Mouse (Mus musculus): ENCODE results near the gene Bicdl2. TPM values are rescaled to one million over a fixed set of nuclear protein-coding genes. Genes with fewer than 3 reads are reported as not detected.

Bicdl2 gene
- polyA plus RNA-seq, 1 experiment from 2014 or later: 0.36 TPM

- ATAC-seq (ENCODE audit: insufficient number of reproducible peaks, low FRiP score): 0 out of 2 replicates have a peak, but pooled peaks have one; percentile 0
Observed at GRCm38 (mm10) chr17:23674271-23674952, 14.1 kb downstream of the Bicdl2 start.

GRCm38 (mm10) chr17:23675127-23675526 is 14.8 kb downstream of the Bicdl2 start:
- H3K9me3 ChIP-seq (replicated peaks): no peaks in the 10 kb centered on the region
- no peak for ATAC-seq (ENCODE audit: insufficient number of reproducible peaks, low FRiP score)
- H3K9ac ChIP-seq: peak overlapping the region; percentile 86
- H3K4me3 ChIP-seq: peak overlapping the region; percentile 72
- H3K36me3 ChIP-seq: peaks cover 16% of the 10 kb centered on the region
- H3K4me2 ChIP-seq: peak overlapping the region; percentile 88
- peak overlapping the region; percentile 96 for H3K27ac ChIP-seq (ENCODE audit: poor library complexity, severe bottlenecking)
- H3K4me1 ChIP-seq (replicated peaks): peaks cover 34% of the 10 kb centered on the region
- 5% methylated on average over 5 of the region's 5 CpGs for WGBS
- peaks cover 21% of the 10 kb centered on the region for H3K27me3 ChIP-seq (replicated peaks)

More at GRCm38 (mm10) chr17:23674271-23674952, 14.1 kb downstream of the Bicdl2 start:
- Histone ChIP-seq H3K27ac (ENCODE audit: poor library complexity, severe bottlenecking) (peak overlapping the region; percentile 96), H3K9ac (peak overlapping the region; percentile 86), H3K27me3 (replicated peaks) (peaks cover 14% of the 10 kb centered on the region), H3K4me2 (peak overlapping the region; percentile 88), H3K4me1 (replicated peaks) (peaks cover 32% of the 10 kb centered on the region), H3K36me3 (peaks cover 23% of the 10 kb centered on the region), H3K4me3 (peak overlapping the region; percentile 72), H3K9me3 (replicated peaks) (no peaks in the 10 kb centered on the region)
- 21% methylated on average over 9 of the region's 9 CpGs for WGBS

- Histone ChIP-seq H3K4me2 (peak overlapping the region; percentile 88), H3K9ac (peak overlapping the region; percentile 86), H3K36me3 (peaks cover 10% of the 10 kb centered on the region; the same call in 1 of the 2 replicates), H3K27me3 (replicated peaks) (peaks cover 27% of the 10 kb centered on the region), H3K4me1 (replicated peaks) (peaks cover 34% of the 10 kb centered on the region), H3K4me3 (peak overlapping the region; percentile 72), H3K27ac (ENCODE audit: poor library complexity, severe bottlenecking) (peak overlapping the region; percentile 96), H3K9me3 (replicated peaks) (no peaks in the 10 kb centered on the region)
- WGBS: 7% methylated on average over 15 of the region's 15 CpGs
- ATAC-seq (ENCODE audit: insufficient number of reproducible peaks, low FRiP score): no peak
Observed at GRCm38 (mm10) chr17:23675564-23676281, 15.4 kb downstream of the Bicdl2 start.

- Histone ChIP-seq H3K4me1 (replicated peaks) (peaks cover 33% of the 10 kb centered on the region), H3K27ac (ENCODE audit: poor library complexity, severe bottlenecking) (peak overlapping the region; percentile 96), H3K9ac (peak overlapping the region; percentile 86), H3K4me3 (peak overlapping the region; percentile 72), H3K27me3 (replicated peaks) (peaks cover 35% of the 10 kb centered on the region), H3K4me2 (peak overlapping the region; percentile 88), H3K9me3 (replicated peaks) (no peaks in the 10 kb centered on the region), H3K36me3 (peaks cover 8% of the 10 kb centered on the region; the same call in 1 of the 2 replicates)
- peak; percentile 10; the same call in 1 of the 2 replicates for ATAC-seq (ENCODE audit: insufficient number of reproducible peaks, low FRiP score)
- under 1% methylated on average over 37 of the region's 37 CpGs for WGBS
Observed at GRCm38 (mm10) chr17:23676473-23677031, 16.2 kb downstream of the Bicdl2 start.

GRCm38 (mm10) chr17:23677236-23677679 is 17.0 kb downstream of the Bicdl2 start, which contains the start of gene Tnfrsf12a:
Tnfrsf12a (minus strand) TSS chr17:23677468.
- peaks cover 42% of the 10 kb centered on the region for H3K27me3 ChIP-seq (replicated peaks)
- H3K4me2 ChIP-seq: peak within 1 kb of the TSS; percentile 88
- no peaks in the 10 kb centered on the region for H3K9me3 ChIP-seq (replicated peaks)
- peak within 1 kb of the TSS; percentile 86 for H3K9ac ChIP-seq
- peak within 1 kb of the TSS; percentile 96 for H3K27ac ChIP-seq (ENCODE audit: poor library complexity, severe bottlenecking)
- peaks cover 29% of the 10 kb centered on the region for H3K4me1 ChIP-seq (replicated peaks)
- peak within 1 kb of the TSS; percentile 72 for H3K4me3 ChIP-seq
- ATAC-seq (ENCODE audit: insufficient number of reproducible peaks, low FRiP score): peak; percentile 55; the same call in 1 of the 2 replicates
- peaks cover 4% of the 10 kb centered on the region; the same call in 1 of the 2 replicates for H3K36me3 ChIP-seq
- under 1% methylated on average over 34 of the region's 34 CpGs for WGBS

GRCm38 (mm10) chr17:23679127-23679835 is 19.0 kb downstream of the Bicdl2 start, which contains the start of gene Cldn6:
Cldn6 (plus strand) TSS chr17:23679249.
- WGBS: 2% methylated on average over 38 of the region's 38 CpGs
- Histone ChIP-seq H3K4me2 (peak within 1 kb of the TSS; percentile 48), H3K36me3 (peaks cover 4% of the 10 kb centered on the region; the same call in 1 of the 2 replicates), H3K4me1 (replicated peaks) (peaks cover 24% of the 10 kb centered on the region), H3K9me3 (replicated peaks) (no peaks in the 10 kb centered on the region), H3K4me3 (peak within 1 kb of the TSS; percentile 12), H3K27me3 (replicated peaks) (peaks cover 62% of the 10 kb centered on the region), H3K27ac (ENCODE audit: poor library complexity, severe bottlenecking) (no peak within 1 kb of the TSS), H3K9ac (no peak within 1 kb of the TSS)
- no peak for ATAC-seq (ENCODE audit: insufficient number of reproducible peaks, low FRiP score)

- Histone ChIP-seq H3K27ac (ENCODE audit: poor library complexity, severe bottlenecking) (no peak overlapping the region), H3K4me1 (replicated peaks) (peaks cover 14% of the 10 kb centered on the region)
- no peak for ATAC-seq (ENCODE audit: insufficient number of reproducible peaks, low FRiP score)
Observed at GRCm38 (mm10) chr17:23680336-23680735, 20.0 kb downstream of the Bicdl2 start.

GRCm38 (mm10) chr17:23681086-23681485 is 20.8 kb downstream of the Bicdl2 start:
- ATAC-seq (ENCODE audit: insufficient number of reproducible peaks, low FRiP score): no peak
- no peaks in the 10 kb centered on the region for H3K9me3 ChIP-seq (replicated peaks)
- no peak overlapping the region for H3K4me2 ChIP-seq
- H3K4me1 ChIP-seq (replicated peaks): peaks cover 7% of the 10 kb centered on the region; the same call in 1 of the 2 replicates
- H3K27ac ChIP-seq (ENCODE audit: poor library complexity, severe bottlenecking): no peak overlapping the region
- no peaks in the 10 kb centered on the region for H3K36me3 ChIP-seq
- H3K27me3 ChIP-seq (replicated peaks): peaks cover 76% of the 10 kb centered on the region
- WGBS: 70% methylated on average over 10 of the region's 10 CpGs
- no peak overlapping the region for H3K9ac ChIP-seq
- no peak overlapping the region for H3K4me3 ChIP-seq

More at GRCm38 (mm10) chr17:23680336-23680735, 20.0 kb downstream of the Bicdl2 start:
- Histone ChIP-seq H3K9ac (no peak overlapping the region), H3K4me2 (no peak overlapping the region), H3K27me3 (replicated peaks) (peaks cover 72% of the 10 kb centered on the region), H3K36me3 (peaks cover 3% of the 10 kb centered on the region; the same call in 1 of the 2 replicates), H3K9me3 (replicated peaks) (no peaks in the 10 kb centered on the region), H3K4me3 (no peak overlapping the region)
- WGBS: 56% methylated on average over 9 of the region's 9 CpGs

- Histone ChIP-seq H3K9me3 (replicated peaks) (no peaks in the 10 kb centered on the region), H3K27ac (ENCODE audit: poor library complexity, severe bottlenecking) (no peak overlapping the region), H3K4me1 (replicated peaks) (0 out of 2 replicates have a peak, but pooled peaks cover 6% of the 10 kb centered on the region), H3K27me3 (replicated peaks) (peaks cover 76% of the 10 kb centered on the region), H3K4me3 (no peak overlapping the region), H3K36me3 (no peaks in the 10 kb centered on the region), H3K9ac (peak overlapping the region; percentile 37), H3K4me2 (no peak overlapping the region)
- ATAC-seq (ENCODE audit: insufficient number of reproducible peaks, low FRiP score): no peak
- WGBS: 52% methylated on average over 4 of the region's 4 CpGs
Observed at GRCm38 (mm10) chr17:23682092-23682491, 21.8 kb downstream of the Bicdl2 start.

- no peak for ATAC-seq (ENCODE audit: insufficient number of reproducible peaks, low FRiP score)
- H3K4me2 ChIP-seq: no peak overlapping the region
- no peaks in the 10 kb centered on the region for H3K36me3 ChIP-seq
- H3K4me1 ChIP-seq (replicated peaks): 0 out of 2 replicates have a peak, but pooled peaks cover 6% of the 10 kb centered on the region
- WGBS: 51% methylated on average over 3 of the region's 3 CpGs
- H3K27me3 ChIP-seq (replicated peaks): peaks cover 76% of the 10 kb centered on the region
- no peaks in the 10 kb centered on the region for H3K9me3 ChIP-seq (replicated peaks)
- H3K27ac ChIP-seq (ENCODE audit: poor library complexity, severe bottlenecking): no peak overlapping the region
- H3K4me3 ChIP-seq: no peak overlapping the region
- no peak overlapping the region for H3K9ac ChIP-seq
Observed at GRCm38 (mm10) chr17:23682530-23682929, 22.2 kb downstream of the Bicdl2 start.
